Mouse (Mus musculus): ENCODE measurements around the gene Pus3. TPM values are rescaled to one million over a fixed set of nuclear protein-coding genes. Genes with fewer than 3 reads are reported as not detected.
A peak's percentile ranks its signal among the peaks of the same experiment; 100 is the strongest.

The Pus3 gene
- polyA plus RNA-seq, 1 experiment = 0.04 TPM

DNA sequence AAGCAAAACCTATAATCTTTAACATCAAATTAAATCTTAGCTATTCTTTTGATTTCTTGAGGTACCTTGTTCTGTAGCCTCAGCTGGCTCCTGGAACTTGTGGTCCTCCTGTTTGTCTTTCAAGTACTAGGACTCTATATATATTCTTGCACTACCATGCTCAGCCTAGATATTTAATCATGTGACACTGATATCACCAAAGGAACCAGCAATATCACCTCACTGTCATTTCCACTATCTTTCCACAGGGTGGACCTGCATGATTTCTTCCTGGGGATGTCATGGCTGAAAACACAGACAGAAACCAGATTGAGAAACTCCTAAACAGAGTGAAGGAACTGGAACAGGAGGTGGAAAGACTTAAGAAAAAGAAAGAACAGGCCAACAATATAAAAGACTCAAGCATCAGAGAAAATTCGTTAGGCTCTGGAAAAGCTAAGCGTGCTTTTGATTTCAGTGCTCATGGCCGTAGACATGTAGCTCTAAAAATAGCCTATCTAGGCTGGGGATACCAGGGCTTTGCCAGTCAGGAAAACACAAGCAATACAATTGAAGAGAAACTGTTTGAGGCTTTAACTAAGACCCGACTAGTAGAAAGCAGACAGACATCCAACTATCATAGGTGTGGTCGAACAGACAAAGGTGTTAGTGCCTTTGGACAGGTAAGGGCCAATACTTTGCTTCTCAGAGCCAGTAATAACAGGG is 6.3 kb downstream of the Pus3 start:
- Histone ChIP-seq H3K27me3 (ENCODE audit: control insufficient read depth) (no peaks in the 10 kb centered on the region), H3K9me3 (ENCODE audit: control insufficient read depth, low read length) (no peaks in the 10 kb centered on the region), H3K4me3 (replicated peaks) (no peak overlapping the region), H3K36me3 (ENCODE audit: control insufficient read depth) (peaks cover 83% of the 10 kb centered on the region), H3K4me1 (ENCODE audit: control insufficient read depth) (peaks cover 37% of the 10 kb centered on the region)
- TF ChIP-seq TAL1 (IDR thresholded peaks at IDR 0.05; ENCODE audit: low read length) = no peak
- TF ChIP-seq GATA1 (IDR thresholded peaks at IDR 0.05; ENCODE audit: low read length) = no peak

DNA sequence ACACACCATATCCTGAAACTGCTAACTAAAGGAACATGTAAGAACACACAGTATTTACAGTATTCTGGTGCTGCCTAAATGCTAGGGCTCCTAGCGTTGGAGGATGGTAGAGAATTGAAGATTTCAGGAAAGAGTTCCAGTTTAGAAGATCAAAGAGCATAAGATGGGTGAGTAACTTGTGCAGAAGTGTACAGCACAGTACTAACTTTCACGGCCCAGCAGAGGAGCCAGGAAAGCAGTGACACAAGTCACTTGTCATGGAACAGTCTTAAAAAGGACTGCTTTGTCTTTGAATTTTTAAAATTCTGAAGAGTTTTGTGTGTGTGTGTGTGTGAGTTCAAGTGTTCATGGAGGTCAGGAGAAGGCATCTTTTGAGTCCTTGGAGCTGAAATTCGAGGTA is 9.6 kb downstream of the Pus3 start:
- Histone ChIP-seq H3K27me3 (ENCODE audit: control insufficient read depth) (peaks cover 19% of the 10 kb centered on the region), H3K9me3 (ENCODE audit: control insufficient read depth, low read length) (no peaks in the 10 kb centered on the region), H3K4me1 (ENCODE audit: control insufficient read depth) (peaks cover 31% of the 10 kb centered on the region), H3K36me3 (ENCODE audit: control insufficient read depth) (peaks cover 55% of the 10 kb centered on the region), H3K4me3 (replicated peaks) (peak overlapping the region; percentile 100)
- TF ChIP-seq TAL1 (IDR thresholded peaks at IDR 0.05; ENCODE audit: low read length) (no peak), GATA1 (IDR thresholded peaks at IDR 0.05; ENCODE audit: low read length) (no peak)

DNA sequence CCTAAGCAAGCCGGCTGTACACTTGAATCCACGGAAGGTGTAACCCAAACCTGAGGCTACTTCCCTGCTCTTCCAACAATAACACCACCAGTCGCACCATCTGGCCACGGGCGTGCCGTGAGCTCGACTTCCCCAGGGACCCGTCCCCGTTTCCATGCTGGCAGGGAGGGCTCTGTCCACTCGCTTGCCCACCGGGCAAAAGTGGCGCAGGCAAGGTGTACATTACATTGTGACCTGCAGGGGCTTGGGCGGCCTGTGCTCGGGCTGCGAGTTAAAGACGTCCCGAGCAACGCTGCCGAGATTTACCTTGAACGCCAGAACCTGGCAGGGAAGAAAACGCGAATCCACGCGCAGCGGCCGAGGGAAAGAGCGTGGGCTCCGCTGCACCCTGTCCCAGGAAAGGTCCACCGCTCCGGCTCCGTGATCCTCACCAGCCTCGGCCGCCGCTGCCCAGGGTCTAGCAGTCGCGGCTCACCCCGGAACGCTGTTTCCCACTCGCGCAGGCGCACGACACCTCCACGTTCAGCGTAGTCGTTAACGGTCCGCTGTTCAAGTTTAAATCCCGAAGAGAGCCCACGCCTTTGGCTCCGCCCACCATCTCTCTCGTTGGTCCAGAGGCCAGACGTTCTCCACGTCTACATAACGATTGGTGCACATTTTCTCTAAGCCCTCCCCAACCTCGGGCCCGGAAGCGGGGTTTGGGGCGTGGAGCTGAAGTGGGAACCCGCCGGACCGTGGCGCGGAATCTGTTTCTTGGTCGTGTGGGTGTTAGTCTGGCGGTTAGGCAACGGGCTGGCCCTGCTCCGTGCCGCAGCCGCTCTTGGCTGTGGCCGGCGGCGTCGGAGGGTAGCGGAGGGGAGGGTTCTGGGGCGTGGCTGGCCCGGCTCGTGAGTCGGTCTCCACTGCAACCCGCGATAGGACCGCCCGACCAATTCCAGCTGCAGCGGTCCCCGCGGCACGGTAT is 11.5 kb downstream of the Pus3 start, which contains the start of the genes Pate2 and Hyls1:
Pate2 (plus strand) TSS at position 714 of the 964 bp plus-strand sequence.
Hyls1 (minus strand) TSS at position 828 of the 964 bp plus-strand sequence.
- TF ChIP-seq TAL1 (IDR thresholded peaks at IDR 0.05; ENCODE audit: low read length) (no peak), GATA1 (IDR thresholded peaks at IDR 0.05; ENCODE audit: low read length) (no peak)
- Histone ChIP-seq H3K27me3 (ENCODE audit: control insufficient read depth) (peaks cover 37% of the 10 kb centered on the region), H3K36me3 (ENCODE audit: control insufficient read depth) (peaks cover 37% of the 10 kb centered on the region), H3K9me3 (ENCODE audit: control insufficient read depth, low read length) (no peaks in the 10 kb centered on the region; the same call in 1 of the 2 replicates), H3K4me1 (ENCODE audit: control insufficient read depth) (peaks cover 27% of the 10 kb centered on the region), H3K4me3 (replicated peaks) (peak within 1 kb of the TSS; percentile 100)

DNA sequence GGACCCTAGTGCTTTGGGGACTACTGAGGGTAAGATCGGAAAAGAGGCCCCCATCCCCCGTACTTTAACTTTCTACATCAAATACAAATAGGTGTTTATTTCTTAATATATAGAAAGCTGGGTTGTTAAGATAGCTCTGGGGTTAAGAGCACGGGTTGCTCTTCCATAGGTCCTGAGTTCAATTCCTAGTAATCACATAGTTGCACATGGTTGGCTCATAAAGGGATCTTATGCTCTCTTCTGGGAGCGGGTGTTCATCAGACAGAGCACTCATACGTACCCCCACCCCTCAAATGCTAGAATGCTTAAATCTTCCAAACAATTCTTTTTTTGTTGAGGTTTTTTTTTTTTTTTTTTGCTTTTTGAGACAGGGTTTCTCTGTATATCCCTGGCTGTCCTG is 12.3 kb downstream of the Pus3 start:
- TF ChIP-seq GATA1 (IDR thresholded peaks at IDR 0.05; ENCODE audit: low read length) = no peak
- TF ChIP-seq TAL1 (IDR thresholded peaks at IDR 0.05; ENCODE audit: low read length) = no peak
- peaks cover 44% of the 10 kb centered on the region for H3K27me3 ChIP-seq (ENCODE audit: control insufficient read depth)
- peak overlapping the region; percentile 100 for H3K4me3 ChIP-seq (replicated peaks)
- H3K4me1 ChIP-seq (ENCODE audit: control insufficient read depth) = peaks cover 26% of the 10 kb centered on the region
- H3K9me3 ChIP-seq (ENCODE audit: control insufficient read depth, low read length) = no peaks in the 10 kb centered on the region; the same call in 1 of the 2 replicates
- peaks cover 29% of the 10 kb centered on the region for H3K36me3 ChIP-seq (ENCODE audit: control insufficient read depth)

- TF ChIP-seq TAL1 (IDR thresholded peaks at IDR 0.05; ENCODE audit: low read length) (no peak), GATA1 (IDR thresholded peaks at IDR 0.05; ENCODE audit: low read length) (no peak)
- no peaks in the 10 kb centered on the region; the same call in 1 of the 2 replicates for H3K9me3 ChIP-seq (ENCODE audit: control insufficient read depth, low read length)
- peaks cover 53% of the 10 kb centered on the region for H3K27me3 ChIP-seq (ENCODE audit: control insufficient read depth)
- peaks cover 10% of the 10 kb centered on the region for H3K4me1 ChIP-seq (ENCODE audit: control insufficient read depth)
- no peaks in the 10 kb centered on the region for H3K36me3 ChIP-seq (ENCODE audit: control insufficient read depth)
- H3K4me3 ChIP-seq (replicated peaks) = no peak overlapping the region
These were observed 16.0 kb downstream of the Pus3 start for GRCm38 (mm10) chr9:35574416-35574815.

- H3K4me1 ChIP-seq (ENCODE audit: control insufficient read depth) = no peaks in the 10 kb centered on the region
- H3K36me3 ChIP-seq (ENCODE audit: control insufficient read depth) = no peaks in the 10 kb centered on the region
- TF ChIP-seq TAL1 (IDR thresholded peaks at IDR 0.05; ENCODE audit: low read length) (no peak), GATA1 (IDR thresholded peaks at IDR 0.05; ENCODE audit: low read length) (no peak)
- H3K4me3 ChIP-seq (replicated peaks) = no peak overlapping the region
- H3K27me3 ChIP-seq (ENCODE audit: control insufficient read depth) = no peaks in the 10 kb centered on the region
- H3K9me3 ChIP-seq (ENCODE audit: control insufficient read depth, low read length) = no peaks in the 10 kb centered on the region
These were observed 29.3 kb downstream of the Pus3 start for GRCm38 (mm10) chr9:35587674-35588073.

DNA sequence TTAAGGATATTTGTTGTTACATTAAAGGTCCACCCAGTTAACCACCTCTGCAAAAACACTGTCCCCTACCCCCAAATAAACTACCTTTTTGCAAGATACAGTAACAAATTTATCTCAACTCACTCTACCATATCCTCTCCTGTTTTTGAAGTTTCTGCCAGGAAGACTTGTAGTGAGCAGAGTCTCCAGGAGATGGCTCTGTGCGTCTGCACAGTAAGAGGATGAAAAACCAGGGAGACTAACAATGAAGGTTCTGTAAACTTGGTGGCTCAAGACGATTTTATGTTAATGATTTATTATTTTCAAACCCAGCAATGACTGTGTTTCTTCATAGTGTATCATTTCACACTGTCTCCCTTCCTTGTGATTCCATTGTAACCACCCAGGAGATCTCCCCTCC is 34.5 kb downstream of the Pus3 start:
- no peaks in the 10 kb centered on the region for H3K4me1 ChIP-seq (ENCODE audit: control insufficient read depth)
- no peaks in the 10 kb centered on the region for H3K27me3 ChIP-seq (ENCODE audit: control insufficient read depth)
- H3K9me3 ChIP-seq (ENCODE audit: control insufficient read depth, low read length) = no peaks in the 10 kb centered on the region
- no peak overlapping the region for H3K4me3 ChIP-seq (replicated peaks)
- TF ChIP-seq TAL1 (IDR thresholded peaks at IDR 0.05; ENCODE audit: low read length) = no peak
- no peak for TF ChIP-seq GATA1 (IDR thresholded peaks at IDR 0.05; ENCODE audit: low read length)
- no peaks in the 10 kb centered on the region for H3K36me3 ChIP-seq (ENCODE audit: control insufficient read depth)

GRCm38 (mm10) chr9:35607647-35608405 is 49.4 kb downstream of the Pus3 start:
- Histone ChIP-seq H3K36me3 (ENCODE audit: control insufficient read depth) (no peaks in the 10 kb centered on the region), H3K4me3 (replicated peaks) (no peak overlapping the region), H3K27me3 (ENCODE audit: control insufficient read depth) (no peaks in the 10 kb centered on the region), H3K9me3 (ENCODE audit: control insufficient read depth, low read length) (no peaks in the 10 kb centered on the region), H3K4me1 (ENCODE audit: control insufficient read depth) (no peaks in the 10 kb centered on the region)
- TF ChIP-seq TAL1 (IDR thresholded peaks at IDR 0.05; ENCODE audit: low read length) (no peak), GATA1 (IDR thresholded peaks at IDR 0.05; ENCODE audit: low read length) (no peak)

Data from erythroblast, embryonic 14.5 days (primary cell).